Mouse (Mus musculus) embryonic fibroblast, embryonic 13.5 days (primary cell): ENCODE measurements at regions not wholly inside any gene's neighbourhood (a gene's known extent, or its start where the extent isn't known, plus 50 kb on each side); places are given as distances from the start of the nearest gene placed in this dataset.

Source experiments
- CTCF ChIP-seq: IDR thresholded peaks from 2 replicates; pipeline ENCODE4 v1.5.1; 2011; ENCODE audit warnings: mild to moderate bottlenecking, control low read depth, low read length, moderate library complexity, borderline replicate concordance; ENCODE audit not compliant: insufficient read depth
- POLR2A ChIP-seq: IDR thresholded peaks from 2 replicates; pipeline ENCODE4 v1.6.1; 2011; ENCODE audit warnings: low read depth, mild to moderate bottlenecking, control low read depth, low read length, moderate library complexity

GRCm38 (mm10) chr3:50973081-50973480, 251.2 kb upstream of the Noct start:
- TF ChIP-seq POLR2A (no peak), CTCF (no peak)
